Mouse (Mus musculus): ENCODE measurements around the gene Dhrs7c.

Dhrs7c gene

DNA sequence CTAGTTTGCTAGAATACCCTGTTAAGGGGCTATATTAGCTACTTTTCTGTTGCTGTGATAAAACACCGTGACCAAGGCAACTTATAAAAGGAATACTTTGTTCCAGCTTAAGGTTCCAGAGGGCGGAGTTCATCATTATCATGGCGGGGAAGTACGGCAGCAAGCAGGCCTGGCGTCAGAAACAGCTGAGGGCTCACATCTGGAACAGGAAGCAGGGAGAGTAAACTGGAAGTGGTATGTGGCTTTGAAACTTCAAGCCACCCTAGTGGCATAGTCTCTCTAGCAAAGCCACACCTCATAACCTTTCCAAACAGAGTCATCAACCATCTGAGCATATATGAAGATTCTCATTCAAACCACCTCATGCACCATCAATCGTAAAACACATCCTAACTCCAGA is 31.5 kb downstream of the Dhrs7c start:
- CTCF ChIA-PET = interaction anchor here in 1 of 4 experiments (0.7 kb wide), 1 partner anchor 1754 kb away, joined by 3 read pairs; no protein-coding TSS in a partner anchor
- POLR2A ChIA-PET = no interaction called here

- ChIA-PET POLR2A (interaction anchor here in 1 of 4 experiments (0.9 kb wide), 1 partner anchor 26 kb away, joined by 3 read pairs; no protein-coding TSS in a partner anchor), CTCF (interaction anchor here in 1 of 4 experiments (0.9 to 1.4 kb wide), 2 partner anchors 13 to 54 kb away, joined by 3 read pairs; no protein-coding TSS in a partner anchor)
Measured at GRCm38 (mm10) chr11:67831820-67832219, 33.8 kb downstream of the Dhrs7c start.

DNA sequence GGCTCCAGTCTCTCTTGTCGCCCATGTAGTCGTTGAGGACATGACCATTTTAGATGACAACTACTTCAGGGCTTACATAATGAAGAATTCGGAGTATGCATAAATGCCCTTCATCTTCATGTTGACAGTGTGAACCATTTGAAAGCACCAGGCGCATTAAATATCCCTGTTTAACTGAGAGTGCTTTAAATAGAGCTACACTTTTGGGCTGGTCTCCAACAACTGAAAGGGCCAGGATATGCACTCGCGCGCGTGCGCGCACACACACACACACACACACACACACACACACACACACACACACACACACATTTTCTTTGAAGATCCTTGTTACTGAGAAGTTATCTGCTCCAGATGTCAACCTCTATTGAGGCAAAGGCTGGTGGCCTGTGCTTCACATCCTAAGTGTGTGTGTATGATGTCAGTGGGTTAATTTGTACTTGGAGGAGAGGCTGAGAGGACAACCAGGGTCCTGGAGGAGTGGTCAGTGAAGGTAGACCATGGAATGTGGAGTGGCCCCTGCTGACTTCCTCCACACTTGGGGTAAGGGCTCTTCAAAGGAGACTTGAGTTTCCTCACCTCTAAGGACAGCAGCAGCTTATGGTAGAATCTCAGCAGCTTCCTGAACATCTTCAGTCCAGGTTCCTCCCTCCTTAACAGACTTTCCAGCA is 37.6 kb downstream of the Dhrs7c start:
- POLR2A ChIA-PET = no interaction called here
- CTCF ChIA-PET = interaction anchor here in 2 of 4 experiments (0.6 kb wide), 2 partner anchors 17 to 755 kb away, joined by 3 read pairs; no protein-coding TSS in a partner anchor

DNA sequence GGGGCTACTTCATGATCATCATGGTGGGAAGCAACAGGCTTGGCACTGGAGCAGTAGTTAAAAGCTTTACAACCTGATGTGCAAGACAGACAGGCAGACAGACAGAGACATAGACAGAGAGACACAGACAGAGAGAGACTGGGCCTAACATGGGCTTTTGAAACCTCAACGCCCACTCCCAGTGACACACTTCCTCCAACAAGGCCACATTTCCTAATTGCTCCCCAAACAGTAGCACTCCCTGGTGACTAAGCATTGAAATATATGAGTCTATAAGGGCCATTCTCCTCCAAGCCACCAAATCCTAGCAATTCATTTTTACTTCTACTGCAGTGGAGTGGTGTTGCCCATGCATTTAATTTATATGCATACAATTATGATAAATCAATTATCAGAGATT is 41.8 kb downstream of the Dhrs7c start:
- ChIA-PET POLR2A (no interaction called here), CTCF (interaction anchor here in 1 of 4 experiments (0.6 kb wide), 1 partner anchor 123 kb away, joined by 3 read pairs; no protein-coding TSS in a partner anchor)

DNA sequence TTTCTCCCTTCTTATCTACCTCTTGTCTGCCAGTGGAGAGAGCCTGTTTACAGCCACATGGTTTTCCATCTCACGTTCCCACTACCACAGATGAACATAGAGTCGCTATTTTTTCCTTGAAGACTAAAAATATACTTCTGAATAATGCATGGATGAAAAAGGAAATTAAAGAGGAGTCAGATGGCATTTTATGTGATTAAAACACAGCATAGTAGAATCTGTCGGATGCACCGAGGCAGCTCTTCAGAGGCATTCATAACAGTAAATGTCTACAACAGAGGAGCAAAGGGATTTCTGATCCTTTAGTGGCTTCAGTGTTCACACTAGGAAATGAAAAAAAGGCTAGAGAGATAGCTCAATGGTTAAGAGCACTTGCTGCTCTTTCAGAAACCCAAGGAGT is 47.2 kb downstream of the Dhrs7c start:
- POLR2A ChIA-PET = interaction anchor here in 1 of 4 experiments (0.6 to 1.4 kb wide), 2 partner anchors 9 to 12 kb away, joined by 3 to 4 read pairs; no protein-coding TSS in a partner anchor
- CTCF ChIA-PET = no interaction called here

DNA sequence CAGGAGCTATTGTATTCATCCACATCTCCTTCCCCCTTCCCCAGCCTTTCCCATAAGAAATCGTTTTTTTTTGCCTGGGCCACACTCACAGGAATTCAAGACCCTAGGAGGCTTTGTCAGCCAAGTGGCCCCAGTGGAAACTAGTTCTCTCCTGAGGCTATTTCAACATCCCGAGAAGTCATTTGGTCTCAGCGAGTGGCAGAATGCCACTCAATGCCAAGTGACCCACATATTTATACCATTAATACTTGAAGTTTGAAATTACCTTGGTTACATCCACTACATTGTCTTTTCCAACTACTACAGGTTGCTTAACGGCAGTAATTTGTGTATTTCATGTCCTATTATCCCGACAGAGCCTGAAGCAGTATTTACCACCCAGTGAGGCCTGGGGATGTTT is 53.8 kb downstream of the Dhrs7c start:
- CTCF ChIA-PET = interaction anchor here in 1 of 4 experiments (0.8 kb wide), 1 partner anchor 60 kb away, joined by 5 read pairs; no protein-coding TSS in a partner anchor
- POLR2A ChIA-PET = no interaction called here

DNA sequence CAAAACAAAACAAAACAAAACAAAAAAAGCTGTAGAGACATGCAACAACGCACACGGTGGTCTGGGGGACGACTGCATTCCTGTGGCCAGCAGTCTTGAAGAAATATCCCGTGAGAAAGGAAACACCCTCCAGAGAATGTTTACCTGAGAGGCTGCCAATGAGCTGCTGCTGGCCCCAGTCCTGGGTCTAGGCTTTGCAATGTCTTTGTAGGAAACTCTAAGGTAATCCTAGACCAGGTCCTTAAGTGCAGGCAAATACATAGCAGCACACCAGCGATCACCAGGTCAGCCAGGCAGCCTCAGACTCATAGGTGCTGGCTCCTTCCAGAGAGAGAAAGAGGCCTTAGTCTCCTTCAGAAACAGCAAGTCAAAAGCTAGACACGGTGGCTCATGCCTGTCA is 56.0 kb downstream of the Dhrs7c start:
- CTCF ChIA-PET = no interaction called here
- POLR2A ChIA-PET = interaction anchor here in 1 of 4 experiments (1.1 kb wide), 1 partner anchor 8 kb away, joined by 3 read pairs; no protein-coding TSS in a partner anchor

- ChIA-PET CTCF (interaction anchor here in 3 of 4 experiments (0.6 to 0.9 kb wide), 4 partner anchors 8 to 698 kb away, joined by 3 to 5 read pairs (median 4); no protein-coding TSS in a partner anchor), POLR2A (interaction anchor here in 2 of 4 experiments (0.6 to 1.1 kb wide), 2 partner anchors 9 to 111 kb away, joined by 3 to 10 read pairs; partner anchors contain the start of gene Cfap52 (in 1 of the 2))
Measured at GRCm38 (mm10) chr11:67855035-67855434, 57.0 kb downstream of the Dhrs7c start.

GRCm38 (mm10) chr11:67858518-67858917 is 60.5 kb downstream of the Dhrs7c start:
- ChIA-PET CTCF (interaction anchor here in 1 of 4 experiments (1.0 to 1.1 kb wide), 2 partner anchors 10 to 63 kb away, joined by 3 read pairs; no protein-coding TSS in a partner anchor), POLR2A (no interaction called here)

- ChIA-PET CTCF (interaction anchor here in 3 of 4 experiments (0.5 to 1.1 kb wide), 5 partner anchors 15 to 621 kb away, joined by 3 to 10 read pairs (median 4); partner anchors contain the start of gene Usp43 (in 1 of the 3)), POLR2A (interaction anchor here in 1 of 4 experiments (0.5 to 1.6 kb wide), 3 partner anchors 14 to 297 kb away, joined by 3 to 7 read pairs (median 4); no protein-coding TSS in a partner anchor)
Measured at GRCm38 (mm10) chr11:67860743-67861398, 62.9 kb downstream of the Dhrs7c start.

GRCm38 (mm10) chr11:67861399-67861838 is 63.4 kb downstream of the Dhrs7c start:
- ChIA-PET CTCF (interaction anchor here in 3 of 4 experiments (0.5 to 1.1 kb wide), 5 partner anchors 15 to 621 kb away, joined by 3 to 10 read pairs (median 4); partner anchors contain the start of gene Usp43 (in 1 of the 3)), POLR2A (interaction anchor here in 2 of 4 experiments (0.6 to 1.6 kb wide), 3 partner anchors 13 to 143 kb away, joined by 3 to 7 read pairs (median 4); no protein-coding TSS in a partner anchor)

- ChIA-PET POLR2A (no interaction called here), CTCF (no interaction called here)
Measured at GRCm38 (mm10) chr11:67865100-67865499, 67.1 kb downstream of the Dhrs7c start.

Measured in embryonic stem cell, embryonic (primary cell).